Mouse (Mus musculus) hematopoietic stem cell, adult 5-6 weeks (primary cell): Measurements from ENCODE around the gene Pabpc1l. TPM values are rescaled to one million over a fixed set of nuclear protein-coding genes. Genes with fewer than 3 reads are reported as not detected.

Source experiments
- ATAC-seq, 2 experiments: fragments of 125-278 bp in 1 of 2; replicated peaks in 1 of 2; 2 replicates each; pipeline ENCODE4 v1.8.0; 2016 to 2017; ENCODE audit warnings: inconsistent platforms in 2 of 2, mild to moderate bottlenecking in 2 of 2, moderate number of reproducible peaks in 2 of 2, low read depth in 1 of 2, moderate TSS enrichment in 1 of 2; ENCODE audit not compliant: low FRiP score in 2 of 2, poor library complexity in 2 of 2, severe bottlenecking in 2 of 2, insufficient read depth in 1 of 2, low TSS enrichment in 1 of 2
- total RNA-seq: library from RNA; stranded (forward); fragments of 172-1452, 232-1000 nt; gene quantifications from 2 replicates; pipeline ENCODE4 v1.2.3, GENCODE M21; 2017

The Pabpc1l gene
- total RNA-seq, 1 experiment from 2014 or later, result 0.05 TPM

DNA sequence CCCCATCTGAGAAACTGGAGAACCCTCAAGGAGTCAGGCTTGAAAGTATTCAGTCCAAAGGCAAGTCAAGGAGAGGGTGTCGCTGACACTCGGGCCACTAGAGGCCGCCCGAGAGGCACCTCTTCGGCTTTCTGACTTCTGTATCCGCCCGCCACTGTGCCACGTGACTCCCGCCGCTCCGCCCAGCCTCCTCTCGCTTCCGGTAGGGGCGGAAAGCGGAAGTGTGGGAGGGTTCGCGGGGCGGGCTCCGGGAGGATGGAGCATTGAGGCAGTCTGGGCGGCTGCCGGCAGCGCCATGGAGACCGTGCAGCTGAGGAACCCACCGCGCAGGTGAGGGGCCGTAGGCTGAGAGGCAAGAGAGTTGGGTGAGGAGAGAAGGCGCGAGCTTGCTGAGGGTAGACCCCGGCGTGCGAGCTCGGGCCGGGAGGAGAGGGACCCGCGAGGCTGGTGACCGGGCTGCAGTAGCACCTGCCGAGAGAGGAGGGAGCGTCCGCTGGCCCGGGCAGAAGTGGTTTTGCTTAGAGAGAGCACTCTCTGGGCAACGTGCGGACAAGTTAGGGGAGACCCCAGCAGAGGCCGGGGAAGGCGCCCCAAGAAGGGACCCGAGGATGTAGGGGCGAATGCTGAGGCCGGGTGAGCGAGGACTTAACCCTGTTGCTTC lies 48.8 kb downstream of the Pabpc1l start:
- ATAC-seq, result peak; percentile 67 to 84

DNA sequence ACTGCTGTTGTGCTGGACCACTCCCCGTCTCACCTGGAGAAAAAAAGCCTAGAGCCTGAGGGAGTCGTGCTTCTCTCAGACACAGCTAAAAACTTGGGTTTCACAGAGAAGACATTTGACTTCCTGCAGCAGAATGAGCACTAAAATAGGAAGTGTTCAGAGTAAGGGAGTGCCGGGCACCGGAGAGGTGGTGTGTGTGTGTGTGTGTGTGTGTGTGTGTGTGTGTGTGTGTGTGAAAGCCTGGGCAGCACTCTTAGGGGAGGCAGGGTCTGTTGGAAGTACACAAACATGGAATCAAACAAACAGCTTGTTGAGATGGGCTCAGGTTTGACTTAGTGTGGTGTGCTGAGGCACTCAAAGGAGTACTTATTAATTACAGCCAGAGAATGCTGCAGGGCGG lies 49.8 kb downstream of the Pabpc1l start:
- ATAC-seq, result peak; percentile 9 to 14; a peak in 1 of 4 replicates

DNA sequence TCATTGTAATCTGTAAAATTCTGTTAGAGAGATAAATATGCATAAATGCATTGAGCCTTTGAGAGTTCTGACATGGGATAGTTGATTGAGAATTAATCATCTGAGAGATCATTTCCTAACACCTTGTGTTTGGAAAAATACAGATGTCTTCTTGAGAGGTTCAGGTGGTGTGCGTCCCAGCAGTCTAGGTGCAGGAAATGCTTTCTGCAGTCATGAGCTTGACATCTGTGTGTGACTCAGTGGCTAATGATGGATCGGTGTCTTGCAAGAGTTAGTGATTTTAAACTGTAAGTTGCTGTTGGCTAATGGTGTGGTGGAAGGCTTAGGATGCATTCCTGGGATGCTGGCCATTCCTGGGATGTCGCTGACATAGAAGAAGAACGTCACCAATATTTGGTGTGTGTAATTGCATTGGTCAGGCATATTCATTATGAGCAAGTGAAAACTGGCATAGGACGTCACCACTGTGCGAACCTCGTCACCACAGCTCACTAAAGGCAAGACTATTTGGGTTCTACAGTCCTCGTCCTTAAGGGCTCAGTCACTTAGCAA lies 51.7 kb downstream of the Pabpc1l start:
- no peak for ATAC-seq

DNA sequence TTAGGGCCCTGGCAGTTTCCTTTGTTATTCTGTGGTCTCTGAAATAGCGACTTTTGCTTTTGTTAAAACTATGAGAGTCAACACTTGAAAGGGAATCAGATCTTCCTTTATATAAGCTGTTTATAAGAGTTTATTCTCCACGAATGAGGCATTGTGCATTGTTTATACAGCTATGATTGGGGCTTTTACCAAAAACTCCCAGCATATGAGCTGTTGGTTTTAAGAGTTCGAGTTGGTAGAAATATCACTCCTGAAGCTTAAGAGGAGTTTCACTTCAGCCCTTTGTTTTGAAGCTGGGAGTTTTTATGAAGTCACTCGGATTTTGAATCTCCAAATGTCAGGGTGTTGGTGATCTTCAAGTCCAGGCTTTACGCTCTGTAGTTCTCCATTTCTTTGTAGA lies 52.6 kb downstream of the Pabpc1l start:
- ATAC-seq, result no peak

DNA sequence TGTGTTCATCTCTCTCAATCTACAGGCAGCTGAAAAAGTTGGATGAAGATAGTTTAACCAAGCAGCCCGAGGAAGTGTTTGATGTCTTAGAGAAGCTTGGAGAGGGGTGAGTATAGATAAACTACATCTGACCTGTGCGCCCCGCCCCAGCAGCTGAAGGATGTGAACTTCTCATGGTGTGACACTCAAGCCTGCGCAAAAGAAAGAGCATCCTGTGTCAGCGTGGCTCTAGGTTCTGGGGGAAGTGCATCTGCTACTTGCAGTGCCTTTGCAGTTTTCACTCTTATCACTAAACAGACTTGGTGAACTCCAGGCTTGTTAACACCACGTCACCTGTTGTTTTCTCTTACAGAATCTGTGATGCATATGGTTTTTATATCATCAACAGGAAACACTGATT lies 54.2 kb downstream of the Pabpc1l start:
- no peak for ATAC-seq

DNA sequence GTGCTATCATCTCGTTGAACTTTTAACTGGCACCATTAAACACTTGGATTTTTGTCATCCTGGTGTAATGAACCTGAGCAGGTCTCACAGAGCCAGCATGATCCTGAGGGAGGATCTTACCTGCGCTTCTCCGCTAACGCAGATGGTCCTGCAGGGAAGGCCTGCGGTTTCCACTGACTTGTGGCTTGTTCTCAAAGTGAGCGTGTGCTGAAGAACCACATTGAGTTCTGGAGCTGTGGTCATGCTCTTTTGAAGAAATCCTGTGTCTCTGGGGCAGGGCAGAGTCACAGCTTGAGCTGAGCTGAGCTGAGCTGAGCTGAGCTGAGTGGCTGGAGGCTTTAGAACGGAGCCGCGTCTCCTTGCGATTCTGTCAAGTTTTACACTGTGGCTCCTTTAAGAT lies 56.3 kb downstream of the Pabpc1l start:
- ATAC-seq, result no peak

DNA sequence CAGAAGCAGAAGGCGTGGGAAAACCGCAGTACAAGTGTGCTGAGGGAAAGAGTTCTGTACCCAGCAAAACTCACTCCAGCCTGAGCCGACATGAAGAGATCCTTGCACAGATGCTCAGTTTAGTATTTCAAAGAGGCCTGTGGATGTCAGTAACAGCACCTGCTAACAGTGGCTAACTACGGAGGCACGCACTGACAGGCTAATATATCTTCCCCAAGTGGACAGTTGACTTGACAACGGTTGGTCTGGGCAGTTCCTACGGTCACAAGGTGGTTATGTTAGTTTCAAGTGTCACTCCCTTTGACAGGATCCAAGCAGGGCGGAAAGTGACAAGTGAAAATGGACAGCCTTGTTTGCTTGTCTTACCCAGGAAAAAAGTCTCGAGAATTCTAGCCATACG lies 56.9 kb downstream of the Pabpc1l start:
- ATAC-seq, result no peak

DNA sequence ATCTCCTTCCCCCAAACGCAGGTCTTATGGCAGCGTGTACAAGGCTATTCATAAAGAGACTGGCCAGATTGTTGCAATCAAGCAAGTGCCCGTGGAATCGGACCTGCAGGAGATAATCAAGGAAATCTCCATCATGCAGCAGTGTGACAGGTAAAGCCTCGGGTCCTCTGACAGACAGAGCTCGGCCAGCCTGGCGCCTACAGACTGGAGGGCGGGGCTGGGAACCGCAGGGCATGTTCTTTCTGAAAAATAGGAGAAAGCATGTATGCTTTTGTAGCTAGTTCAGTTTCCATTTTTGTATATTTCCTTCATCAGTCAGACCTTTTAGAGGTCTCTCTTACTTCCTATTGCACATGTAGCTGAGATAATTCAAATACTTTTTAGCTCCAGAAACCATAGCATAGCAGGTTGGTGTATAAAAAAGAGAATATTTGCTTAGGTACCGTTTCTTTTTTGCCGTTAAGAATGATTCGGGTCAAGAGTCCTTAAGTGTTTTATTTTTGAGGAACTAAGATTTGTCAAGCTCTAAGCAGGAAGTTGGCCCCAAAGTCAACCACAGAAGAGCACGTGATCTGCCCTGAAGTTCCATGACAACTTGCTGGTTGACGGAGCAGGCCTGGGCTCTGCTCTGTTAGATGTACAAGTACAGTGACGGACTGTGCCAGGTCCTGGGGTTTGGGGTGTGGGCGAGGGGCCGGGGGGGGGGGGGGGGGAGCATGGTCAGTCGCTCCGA lies 58.5 kb downstream of the Pabpc1l start:
- ATAC-seq, result peak; percentile 91 to 94

DNA sequence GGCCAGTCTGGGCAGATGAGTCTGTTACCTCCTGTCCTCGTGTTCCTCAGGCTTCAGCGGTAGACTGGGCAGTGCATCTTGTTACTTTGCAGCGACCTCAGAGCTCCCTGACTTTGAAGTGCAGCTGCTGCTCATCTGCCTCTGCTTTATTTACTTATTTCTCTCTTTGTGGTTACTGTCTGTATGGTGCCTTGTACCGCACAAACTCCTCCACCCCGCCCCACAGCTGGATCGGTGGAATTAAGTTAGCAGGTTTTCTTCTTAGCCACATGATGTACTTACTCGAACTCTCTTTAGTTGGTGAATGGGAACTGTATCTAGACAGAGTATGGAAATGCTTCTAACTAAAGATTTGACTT lies 59.1 kb downstream of the Pabpc1l start:
- no peak for ATAC-seq

DNA sequence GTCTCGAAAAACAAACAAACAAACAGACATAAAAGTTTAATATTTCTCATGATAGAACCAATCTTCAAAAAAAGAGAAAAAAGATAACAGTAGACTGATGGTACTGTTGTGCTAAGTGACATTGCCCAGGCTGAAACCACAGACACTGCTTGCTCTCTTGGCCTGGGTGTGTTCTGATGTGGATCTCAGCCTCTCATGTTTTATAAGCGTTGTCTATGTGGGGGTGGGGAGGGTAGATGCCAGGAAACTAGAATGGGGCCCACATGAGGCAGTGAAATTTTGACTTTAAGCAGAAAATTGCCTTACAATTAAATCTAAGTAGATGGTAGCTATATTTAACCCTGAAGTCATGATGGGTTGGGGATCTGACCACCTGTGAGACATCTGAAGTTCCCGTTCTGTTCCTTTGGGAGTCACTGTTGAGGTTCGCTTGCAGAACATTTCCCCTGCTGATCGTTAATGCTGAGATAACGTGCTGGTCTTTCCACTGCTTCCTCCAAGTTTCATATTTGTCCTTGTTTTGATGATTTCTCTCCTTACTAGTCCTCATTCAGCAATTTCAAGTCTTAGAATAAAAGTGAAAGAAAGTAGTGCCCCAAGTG lies 62.3 kb downstream of the Pabpc1l start:
- ATAC-seq, result no peak

DNA sequence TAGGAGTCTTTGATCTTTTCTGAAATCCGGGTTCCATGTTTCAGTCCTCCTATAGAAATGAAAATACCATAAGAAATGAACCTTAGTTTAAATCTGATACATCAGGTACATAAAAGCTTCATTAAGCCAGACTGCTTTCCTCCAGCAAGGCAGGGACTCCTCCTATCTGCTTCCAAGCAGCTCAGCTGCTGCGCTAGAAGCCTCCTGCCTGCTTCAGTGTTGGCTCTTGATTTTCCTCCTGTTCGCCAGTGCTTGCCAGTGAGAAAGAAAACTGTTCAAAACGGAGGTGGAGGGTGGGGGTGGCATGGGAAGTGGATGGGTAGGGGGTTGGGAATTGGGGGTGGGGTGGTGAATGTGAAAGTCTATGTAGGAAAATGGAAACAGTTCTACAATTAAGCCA lies 64.3 kb downstream of the Pabpc1l start:
- no peak for ATAC-seq

DNA sequence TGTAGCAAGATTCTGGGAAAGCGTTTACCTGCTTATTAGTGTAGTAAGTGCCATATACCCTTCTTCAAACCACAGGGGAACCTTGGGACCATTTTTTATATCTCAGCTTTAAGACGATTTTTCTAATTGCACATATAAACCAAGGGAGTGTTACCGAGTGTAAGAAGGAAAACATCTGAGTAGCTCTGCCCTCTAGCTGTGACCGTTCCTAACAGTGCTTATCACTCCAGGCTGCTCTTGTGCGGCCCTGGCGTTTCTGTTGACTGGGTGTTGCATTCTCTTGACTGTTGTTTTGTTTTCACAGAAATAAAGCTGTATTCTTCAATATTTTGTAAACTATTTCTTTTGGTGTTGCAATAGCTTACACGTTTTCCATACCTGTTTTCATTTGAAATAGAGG lies 68.9 kb downstream of the Pabpc1l start:
- peak in 1 of 2 experiments; percentile 51; a peak in 2 of 4 replicates for ATAC-seq

DNA sequence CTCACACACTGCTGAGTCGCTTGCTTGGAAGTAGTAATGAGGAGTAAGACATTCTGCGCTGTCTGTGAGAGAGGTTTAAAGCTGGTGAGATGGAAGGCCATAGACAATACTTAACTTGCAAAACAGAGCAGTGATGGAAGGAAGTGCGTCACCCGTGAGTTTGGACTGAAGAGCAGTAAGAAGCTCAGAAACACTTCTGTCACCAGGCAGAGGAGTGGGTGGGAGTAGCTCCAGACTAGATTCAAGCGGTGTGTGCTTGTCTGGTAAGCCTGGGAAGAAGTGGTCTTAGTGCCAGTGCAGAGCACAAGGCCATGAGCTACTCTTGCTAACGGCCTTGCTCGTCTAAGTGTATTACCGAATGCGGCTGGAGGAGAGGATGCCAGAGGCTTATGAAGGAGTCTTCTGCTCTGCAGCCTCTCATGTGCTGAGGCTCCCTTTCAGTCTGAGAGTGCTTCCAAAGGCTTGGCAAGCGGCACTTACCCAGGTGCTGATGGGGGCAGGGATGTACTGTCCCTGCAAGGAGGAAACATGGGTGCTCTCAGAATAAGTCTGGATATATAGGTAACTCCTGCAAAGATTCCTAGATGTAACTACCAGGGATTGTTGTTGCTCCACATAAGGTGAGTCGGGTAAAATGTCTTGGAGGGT lies 73.5 kb downstream of the Pabpc1l start:
- ATAC-seq, result no peak

Other genes starting within 250 kb of the Pabpc1l start
- not detected in 2 replicates for gene Ccn5, start 204.6 kb upstream of the Pabpc1l start, total RNA-seq
- not detected in 2 replicates for gene Kcnk15, start 171.8 kb upstream of the Pabpc1l start, total RNA-seq
- gene Rims4, start 106.8 kb upstream of the Pabpc1l start, total RNA-seq, result not detected in 2 replicates
- gene Ywhab, start 30.5 kb upstream of the Pabpc1l start, total RNA-seq, result 66.2 and 87.0 TPM in 2 replicates
- gene Stk4, start 44.9 kb downstream of the Pabpc1l start, total RNA-seq, result 163 and 235 TPM in 2 replicates
- 44.8 and 46.7 TPM in 2 replicates for gene Tomm34, start 45.7 kb downstream of the Pabpc1l start, total RNA-seq
- 0.38 and 2.3 TPM in 2 replicates for gene Kcns1, start 145.7 kb downstream of the Pabpc1l start, total RNA-seq
- not detected in 2 replicates for gene Wfdc5, start 157.3 kb downstream of the Pabpc1l start, total RNA-seq
- not detected in 2 replicates for gene Wfdc12, start 165.2 kb downstream of the Pabpc1l start, total RNA-seq
- gene Wfdc15a, start 174.7 kb downstream of the Pabpc1l start, total RNA-seq, result not detected in 2 replicates
- not detected in 2 replicates for gene Wfdc15b, start 196.2 kb downstream of the Pabpc1l start, total RNA-seq
- not detected in 2 replicates for gene Svs2, start 213.0 kb downstream of the Pabpc1l start, total RNA-seq
- not detected in 2 replicates for gene Svs3b, start 231.2 kb downstream of the Pabpc1l start, total RNA-seq